ENCODE assay signal across 18 mouse cellular contexts in the genomic region with DNA sequence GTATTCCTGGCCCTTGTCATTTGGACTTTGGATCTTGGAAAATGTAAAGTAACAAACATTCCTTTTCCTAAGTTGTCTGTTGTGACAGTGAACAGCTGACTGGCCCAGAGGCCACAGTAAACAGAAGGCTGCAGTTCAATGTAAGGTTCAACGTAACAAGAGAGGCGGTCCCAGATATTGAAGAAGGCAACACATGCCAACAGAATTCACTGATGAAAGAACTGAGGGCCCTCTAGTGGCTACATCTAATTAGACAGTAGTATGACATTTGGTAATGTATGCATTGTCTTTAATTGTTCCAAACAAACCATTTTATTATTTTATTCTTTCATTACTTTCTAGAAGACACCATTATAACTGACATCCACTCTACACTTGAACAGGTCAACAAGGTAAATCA. TPM values are rescaled to one million over a fixed set of nuclear protein-coding genes. Genes with fewer than 3 reads are reported as not detected.
A peak's percentile ranks its signal among the peaks of the same experiment; 100 is the strongest.
DNase-seq lines count a peak whose midpoint lies in the region; ATAC-seq and TF ChIP-seq lines count a peak whose summit lies in the region.
"Had no signal": no experiment of that assay in that cellular context is flagged by ENCODE, and none has a peak within 500 bp of the region (broad histone marks: within the 10 kb centered on the region; RNA-seq: fewer than 3 reads in every experiment).

No protein-coding gene starts in this region.

- no peak for ATAC-seq in forebrain, embryonic 14.5 days
- no peak for ATAC-seq in forebrain, embryonic 12.5 days (ENCODE audit: low FRiP score)

- intact Hi-C loops in left cerebral cortex, adult 2 months (cut with DNase I), result no loop called here
- intact Hi-C loops in left cerebral cortex, postnatal 25 days (cut with DNase I), result no loop called here

- H3K4me2 ChIP-seq in forebrain, embryonic 14.5 days (ENCODE audit: low read length), result no peak overlapping the region
- H3K4me2 ChIP-seq in forebrain, embryonic 12.5 days, result no peak overlapping the region
- H3K4me2 ChIP-seq: heart, embryonic 15.5 days; hindbrain, embryonic 15.5 days; kidney, embryonic 15.5 days; liver, embryonic 15.5 days had no signal

- peak; percentile 52 for TF ChIP-seq CTCF in left cerebral cortex, adult 2 months (IDR thresholded peaks at IDR 0.05)

- H3K36me3 ChIP-seq in forebrain, embryonic 14.5 days (ENCODE audit: control insufficient read depth, insufficient read depth, low read length), result peaks cover 89% of the 10 kb centered on the region
- H3K36me3 ChIP-seq in forebrain, embryonic 12.5 days (replicated peaks), result peaks cover 83% of the 10 kb centered on the region

- H3K9ac ChIP-seq in forebrain, embryonic 14.5 days (ENCODE audit: low read length), result no peak overlapping the region
- H3K9ac ChIP-seq in forebrain, embryonic 12.5 days, result no peak overlapping the region
- H3K9ac ChIP-seq: heart, embryonic 15.5 days; hindbrain, embryonic 15.5 days; kidney, embryonic 15.5 days; liver, embryonic 15.5 days had no signal

- no peaks in the 10 kb centered on the region for H3K9me3 ChIP-seq in forebrain, embryonic 14.5 days (replicated peaks; ENCODE audit: control insufficient read depth, low read length)
- no peaks in the 10 kb centered on the region for H3K9me3 ChIP-seq in forebrain, embryonic 12.5 days
- H3K9me3 ChIP-seq: heart, embryonic 15.5 days; hindbrain, embryonic 15.5 days; kidney, embryonic 15.5 days; liver, embryonic 15.5 days had no signal

- 68% methylated on average over 2 of the region's 2 CpGs for WGBS in forebrain, embryonic 14.5 days
- WGBS in forebrain, embryonic 12.5 days, result 72% methylated on average over 2 of the region's 2 CpGs

- H3K4me3 ChIP-seq in forebrain, embryonic 14.5 days (ENCODE audit: low read depth, low read length), result no peak overlapping the region
- H3K4me3 ChIP-seq in forebrain, embryonic 12.5 days (replicated peaks), result no peak overlapping the region
- no peak overlapping the region for H3K4me3 ChIP-seq in left cerebral cortex, adult 2 months
- H3K4me3 ChIP-seq: heart, embryonic 15.5 days; hindbrain, embryonic 15.5 days; kidney, embryonic 15.5 days; liver, embryonic 15.5 days had no signal

- H3K27ac ChIP-seq in forebrain, embryonic 14.5 days (ENCODE audit: low read depth, low read length), result no peak overlapping the region
- H3K27ac ChIP-seq in forebrain, embryonic 12.5 days, result no peak overlapping the region
- no peak overlapping the region for H3K27ac ChIP-seq in left cerebral cortex, adult 2 months
- H3K27ac ChIP-seq: heart, embryonic 15.5 days; hindbrain, embryonic 15.5 days; kidney, embryonic 15.5 days; liver, embryonic 15.5 days had no signal

- no peaks in the 10 kb centered on the region for H3K4me1 ChIP-seq in forebrain, embryonic 14.5 days (ENCODE audit: control insufficient read depth, insufficient read depth, low read length)
- no peaks in the 10 kb centered on the region for H3K4me1 ChIP-seq in forebrain, embryonic 12.5 days
- H3K4me1 ChIP-seq: heart, embryonic 15.5 days; hindbrain, embryonic 15.5 days; kidney, embryonic 15.5 days; liver, embryonic 15.5 days had no signal

- peak; percentile 47 for DNase-seq in forebrain, embryonic 14.5 days (ENCODE audit: low spot score)
- no peak for DNase-seq in left cerebral cortex, adult 2 months (ENCODE audit: extremely low spot score in 1 of 2, low spot score in 2 of 2)
- no peak for DNase-seq in left cerebral cortex, postnatal 25 days (ENCODE audit: low spot score in 2 of 2)
- DNase-seq in A20 (ENCODE audit: low read depth, low spot score), result peak; percentile 15
- peak; percentile 6 for DNase-seq in brain, embryonic 18.5 days (ENCODE audit: low read depth, low spot score)
- no peak for DNase-seq in kidney, adult 18-20 months
- DNase-seq in T-cell, adult 2 months (ENCODE audit: low spot score), result no peak
- DNase-seq: cerebellum, adult 9-11 months; right cerebral cortex, adult 18-20 months had no signal

- H3K27me3 ChIP-seq in forebrain, embryonic 14.5 days (replicated peaks; ENCODE audit: control insufficient read depth, insufficient read depth, low read length), result no peaks in the 10 kb centered on the region
- no peaks in the 10 kb centered on the region for H3K27me3 ChIP-seq in forebrain, embryonic 12.5 days
- H3K27me3 ChIP-seq: heart, embryonic 15.5 days; hindbrain, embryonic 15.5 days; kidney, embryonic 15.5 days; liver, embryonic 15.5 days had no signal

RNA-seq across cellular contexts. Expression of a gene that starts 15.1 kb away (rescaled TPM):
- polyA plus RNA-seq in forebrain, embryonic 14.5 days (2014; fragmentation: Nextera tagmentation; extraction: Ambion mirVana), result 53.6 and 58.1 TPM in 2 replicates
- 39.6 and 43.0 TPM in 2 replicates for polyA plus RNA-seq in forebrain, embryonic 12.5 days (2016; fragmentation: Nextera tagmentation; extraction: Ambion mirVana)
- total RNA-seq in left cerebral cortex, adult 2 months (2021), result 10 to 100 TPM; 69.7 to 72.4 TPM
- 10 to 100 TPM; 68.7 to 69.9 TPM for total RNA-seq in left cerebral cortex, postnatal 25 days (2021)

RNA-seq across cellular contexts. Expression of a gene that starts 23.9 kb away (rescaled TPM):
- not detected in 2 replicates for polyA plus RNA-seq in forebrain, embryonic 14.5 days (2014; fragmentation: Nextera tagmentation; extraction: Ambion mirVana)
- polyA plus RNA-seq in forebrain, embryonic 12.5 days (2016; fragmentation: Nextera tagmentation; extraction: Ambion mirVana), result not detected in 2 replicates
- total RNA-seq in left cerebral cortex, adult 2 months (2021), result not detected
- not detected for total RNA-seq in left cerebral cortex, postnatal 25 days (2021)
- total RNA-seq: adrenal gland, adult 18-20 months; left cerebral cortex, postnatal 14 days; monocyte, adult 5-6 weeks had no signal
- polyA plus RNA-seq: kidney, embryonic 15.5 days; liver, embryonic 15.5 days; neural tube, embryonic 14.5 days had no signal

RNA-seq across cellular contexts. Expression of a gene that starts 48.9 kb away (rescaled TPM):
- not detected in 2 replicates for polyA plus RNA-seq in forebrain, embryonic 14.5 days (2014; fragmentation: Nextera tagmentation; extraction: Ambion mirVana)
- polyA plus RNA-seq in forebrain, embryonic 12.5 days (2016; fragmentation: Nextera tagmentation; extraction: Ambion mirVana), result not detected in 2 replicates
- total RNA-seq in left cerebral cortex, adult 2 months (2021), result not detected
- not detected for total RNA-seq in left cerebral cortex, postnatal 25 days (2021)
- total RNA-seq: monocyte, adult 5-6 weeks had no signal
- polyA plus RNA-seq: hindbrain, embryonic 15.5 days; liver, embryonic 15.5 days; neural tube, embryonic 14.5 days had no signal

Comparison
In these comparisons a context has a peak if more than half of its experiments do, and no peak if none do; other contexts are left out.
1. DNase-seq: peak in forebrain, embryonic 14.5 days (single experiment), A20 (single experiment) and brain, embryonic 18.5 days (single experiment); none in left cerebral cortex, adult 2 months (0 of 2), left cerebral cortex, postnatal 25 days (0 of 2), kidney, adult 18-20 months (single experiment) and T-cell, adult 2 months (single experiment).